Mouse (Mus musculus) G1E (cell line): ENCODE measurements around the gene Tcap. TPM values are rescaled to one million over a fixed set of nuclear protein-coding genes. Genes with fewer than 3 reads are reported as not detected.

Experiments
- ATAC-seq: 2 replicates; pipeline ENCODE4 v1.8.0; 2016; ENCODE audit warnings: mild to moderate bottlenecking; ENCODE audit not compliant: insufficient number of reproducible peaks, poor library complexity, low FRiP score, severe bottlenecking; ENCODE audit errors: extremely low read depth
- DNase-seq: peaks from one replicate; pipeline ENCODE4 v3.0.0; 2012; ENCODE audit warnings: low spot score
- H3K27me3 ChIP-seq: 2 replicates; pipeline ENCODE4 v1.6.1; 2012; ENCODE audit warnings: mild to moderate bottlenecking, low read length, inconsistent platforms; ENCODE audit not compliant: insufficient read depth
- H3K36me3 ChIP-seq: replicated peaks from 2 replicates; pipeline ENCODE3; 2012; ENCODE audit warnings: mild to moderate bottlenecking, inconsistent platforms
- H3K4me1 ChIP-seq: 2 replicates; pipeline ENCODE4 v1.6.1; 2012; ENCODE audit warnings: low read depth, low read length, inconsistent platforms, mixed read lengths; ENCODE audit not compliant: insufficient read depth
- H3K4me3 ChIP-seq: 2 replicates; pipeline ENCODE4 v1.5.1; 2012; ENCODE audit warnings: low read depth, mild to moderate bottlenecking, inconsistent platforms, low read length, moderate library complexity, mixed read lengths
- H3K9me3 ChIP-seq: replicated peaks from 2 replicates; pipeline ENCODE4 v1.6.1; 2012; ENCODE audit warnings: inconsistent platforms
- CTCF ChIP-seq: IDR thresholded peaks from 2 replicates; pipeline ENCODE4 v1.5.1; 2012; ENCODE audit warnings: low read depth, low read length, inconsistent platforms, mixed read lengths
- GATA1 ChIP-seq: IDR thresholded peaks from 2 replicates; pipeline ENCODE4 v1.6.1; 2012; ENCODE audit warnings: borderline replicate concordance, low read length, inconsistent platforms, mixed read lengths
- GATA2 ChIP-seq: IDR thresholded peaks from 2 replicates; pipeline ENCODE4 v1.6.1; 2012; ENCODE audit warnings: low read depth, low read length, inconsistent platforms, borderline replicate concordance
- POLR2AphosphoS5 ChIP-seq: IDR thresholded peaks from 2 replicates; pipeline ENCODE4 v1.6.1; 2012; ENCODE audit warnings: low read depth, low read length, inconsistent platforms; ENCODE audit not compliant: insufficient replicate concordance
- TAL1 ChIP-seq: conservative IDR thresholded peaks from 2 replicates; pipeline ENCODE4 v1.6.1; 2012; ENCODE audit warnings: low read depth, low read length, inconsistent platforms, mixed read lengths
- polyA plus RNA-seq: library from polyadenylated mRNA; stranded (reverse); fragments of >175 nt; gene quantifications from 2 replicates; pipeline ENCODE4 v1.2.3, GENCODE M21; 2012
- total RNA-seq, 2 experiments: library from RNA; stranded (forward) in 1 of 2; stranded (reverse) in 1 of 2; fragments of 200-1000 nt in 1 of 2; fragments of >200 nt in 1 of 2; fragmentation: Nextera tagmentation in 1 of 2; gene quantifications; 2 replicates each; pipeline ENCODE4 v1.2.3; 2014 to 2017

The Tcap gene
- total and polyA plus RNA-seq, 3 experiments: not detected

DNA sequence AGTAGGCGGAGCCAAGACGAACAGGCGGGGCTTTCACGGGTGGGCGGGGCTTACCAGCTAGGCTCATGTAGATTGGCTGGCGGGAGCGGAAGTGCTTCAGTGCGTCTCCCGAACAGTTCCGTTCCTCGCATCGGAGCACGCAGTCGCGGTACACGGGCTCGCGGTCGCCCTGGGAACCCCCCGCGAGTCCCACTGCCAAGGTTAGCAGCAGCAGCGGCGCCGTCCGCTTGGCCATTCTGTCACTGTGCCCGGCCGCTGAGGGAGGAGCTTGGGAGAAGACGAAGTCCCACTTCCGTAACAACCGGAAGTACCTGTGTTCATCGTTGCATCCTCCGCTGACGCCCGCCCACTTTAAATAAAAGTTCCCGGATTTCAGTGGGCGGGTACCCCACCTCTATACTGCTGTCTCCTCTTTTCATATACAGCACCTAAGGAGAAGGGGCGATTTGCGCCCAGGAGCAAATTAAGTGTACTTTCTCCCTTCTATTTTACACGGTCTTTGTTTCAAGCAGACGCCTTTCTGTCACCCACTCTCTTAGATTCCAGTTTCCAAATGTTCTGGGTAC is 16.6 kb downstream of the Tcap start, which contains the start of gene Pgap3:
Gene Pgap3 (minus strand): TSS at position 330 of the 566 bp plus-strand sequence.
- ATAC-seq: peak; percentile 73
- peaks cover 25% of the 10 kb centered on the region for H3K4me1 ChIP-seq
- no peaks in the 10 kb centered on the region for H3K9me3 ChIP-seq
- TF ChIP-seq GATA1 (no peak), POLR2AphosphoS5 (no peak), CTCF (no peak), GATA2 (no peak), TAL1 (no peak)
- H3K36me3 ChIP-seq: peaks cover 31% of the 10 kb centered on the region
- peak within 1 kb of the TSS; percentile 90 for H3K4me3 ChIP-seq
- peak; percentile 78 for DNase-seq
- H3K27me3 ChIP-seq: peaks cover 11% of the 10 kb centered on the region

DNA sequence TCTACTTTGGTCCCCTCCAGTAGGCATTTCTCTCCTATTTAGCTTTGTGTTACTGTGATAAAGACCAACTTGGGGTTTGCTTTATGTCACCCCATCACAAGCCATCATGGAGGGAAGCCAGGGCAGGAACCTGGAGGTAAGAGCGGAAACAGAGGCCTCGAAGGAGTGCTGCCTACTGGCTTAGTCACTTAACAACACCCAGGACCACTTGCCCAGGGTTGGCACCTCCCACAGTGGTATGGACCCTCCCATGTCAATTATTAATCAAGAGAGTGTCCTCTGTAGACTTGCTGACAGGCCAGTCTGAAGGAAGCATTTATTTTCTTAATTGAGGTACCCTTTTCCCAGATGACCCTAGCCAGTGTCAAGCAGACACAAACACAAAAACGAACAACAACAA is 17.2 kb downstream of the Tcap start:
- H3K36me3 ChIP-seq: peaks cover 29% of the 10 kb centered on the region
- DNase-seq (no peak), ATAC-seq (no peak)
- H3K27me3 ChIP-seq: peaks cover 11% of the 10 kb centered on the region
- peak overlapping the region; percentile 90 for H3K4me3 ChIP-seq
- H3K9me3 ChIP-seq: no peaks in the 10 kb centered on the region
- peaks cover 23% of the 10 kb centered on the region for H3K4me1 ChIP-seq
- TF ChIP-seq POLR2AphosphoS5 (no peak), TAL1 (no peak), GATA2 (no peak), CTCF (no peak), GATA1 (no peak)

DNA sequence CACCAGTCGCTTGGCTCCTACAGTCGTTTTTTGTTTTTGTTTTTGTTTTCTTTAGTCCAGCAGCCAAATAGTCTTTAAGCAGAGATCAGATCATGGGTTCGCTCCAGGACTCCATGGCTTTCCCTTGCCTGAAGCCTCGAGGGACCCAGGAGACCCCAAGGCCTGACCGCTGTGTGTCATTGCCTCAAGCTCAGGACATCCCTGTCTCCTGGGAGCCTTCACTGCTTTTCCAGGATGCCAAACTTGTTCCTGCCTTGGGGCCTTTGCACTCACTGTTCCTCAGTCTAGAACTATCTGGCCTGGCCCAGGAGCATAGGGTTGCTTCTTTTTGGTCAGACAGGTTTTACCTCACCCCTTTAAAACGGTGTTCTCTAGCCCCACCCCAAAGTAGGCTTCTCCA is 23.0 kb downstream of the Tcap start:
- Histone ChIP-seq H3K36me3 (no peaks in the 10 kb centered on the region), H3K27me3 (peaks cover 19% of the 10 kb centered on the region), H3K9me3 (no peaks in the 10 kb centered on the region), H3K4me3 (no peak overlapping the region), H3K4me1 (peaks cover 3% of the 10 kb centered on the region; the same call in 1 of the 2 replicates)
- ATAC-seq (no peak), DNase-seq (no peak)
- no peak for TF ChIP-seq GATA2
- no peak for TF ChIP-seq TAL1
- no peak for TF ChIP-seq GATA1
- TF ChIP-seq CTCF: no peak
- TF ChIP-seq POLR2AphosphoS5: no peak

DNA sequence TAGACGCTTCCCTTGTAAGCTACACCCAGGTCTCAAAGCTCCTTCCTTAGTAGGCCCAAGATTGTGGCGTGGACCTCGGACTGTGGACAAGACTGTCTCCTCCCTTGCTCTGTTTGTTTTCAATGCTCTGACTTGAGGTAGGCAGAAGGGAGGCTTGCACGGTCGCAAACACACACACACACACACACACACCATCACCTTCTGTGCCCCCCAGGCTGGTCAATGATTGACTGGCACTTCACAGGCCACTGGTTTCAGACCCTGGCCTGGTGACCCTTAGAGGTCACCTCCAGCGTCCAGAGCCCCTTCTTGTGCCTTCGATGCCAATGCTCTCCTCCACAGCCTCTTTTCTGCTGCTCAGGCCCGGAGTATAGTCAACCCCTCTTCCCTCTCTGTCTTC is 25.3 kb downstream of the Tcap start:
- no peaks in the 10 kb centered on the region for H3K9me3 ChIP-seq

DNA sequence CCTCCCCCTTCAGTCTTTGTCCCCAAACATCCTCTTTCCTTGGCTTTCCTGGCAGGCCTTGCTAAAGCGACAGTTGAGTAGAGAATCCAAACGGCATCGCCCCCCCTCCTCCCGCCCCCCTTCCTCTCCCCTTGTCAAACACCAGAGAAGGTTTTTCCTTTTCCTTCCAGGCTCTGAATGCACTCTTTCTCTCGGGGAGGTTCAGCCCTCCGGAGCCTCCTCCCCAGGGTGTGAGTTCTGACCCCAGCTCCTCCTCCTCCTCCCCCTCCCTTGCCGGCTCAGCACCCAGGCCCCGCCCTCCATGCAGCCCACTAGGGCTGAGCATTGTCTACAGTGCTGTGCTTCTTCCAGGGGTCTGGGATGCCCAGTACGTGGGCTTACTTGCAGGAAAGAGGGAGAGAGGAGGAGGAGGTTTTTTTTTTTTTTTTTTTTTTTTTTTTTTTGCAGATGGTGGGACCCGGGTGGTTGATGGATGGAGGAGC is 25.8 kb downstream of the Tcap start:
- no peak overlapping the region for H3K4me3 ChIP-seq
- no peak for TF ChIP-seq CTCF
- TF ChIP-seq POLR2AphosphoS5: no peak
- TF ChIP-seq GATA2: no peak
- TF ChIP-seq GATA1: no peak
- no peak for TF ChIP-seq TAL1
- DNase-seq (no peak), ATAC-seq (no peak)
- H3K9me3 ChIP-seq: no peaks in the 10 kb centered on the region
- no peaks in the 10 kb centered on the region for H3K36me3 ChIP-seq
- H3K4me1 ChIP-seq: peaks cover 3% of the 10 kb centered on the region; the same call in 1 of the 2 replicates
- H3K27me3 ChIP-seq: peaks cover 40% of the 10 kb centered on the region

More for the DNA sequence above, 25.3 kb downstream of the Tcap start:
- H3K27me3 ChIP-seq: peaks cover 36% of the 10 kb centered on the region
- peaks cover 3% of the 10 kb centered on the region; the same call in 1 of the 2 replicates for H3K4me1 ChIP-seq
- DNase-seq (no peak), ATAC-seq (no peak)
- H3K4me3 ChIP-seq: no peak overlapping the region
- H3K36me3 ChIP-seq: no peaks in the 10 kb centered on the region
- TF ChIP-seq POLR2AphosphoS5 (no peak), GATA1 (no peak), CTCF (no peak), GATA2 (no peak), TAL1 (no peak)

DNA sequence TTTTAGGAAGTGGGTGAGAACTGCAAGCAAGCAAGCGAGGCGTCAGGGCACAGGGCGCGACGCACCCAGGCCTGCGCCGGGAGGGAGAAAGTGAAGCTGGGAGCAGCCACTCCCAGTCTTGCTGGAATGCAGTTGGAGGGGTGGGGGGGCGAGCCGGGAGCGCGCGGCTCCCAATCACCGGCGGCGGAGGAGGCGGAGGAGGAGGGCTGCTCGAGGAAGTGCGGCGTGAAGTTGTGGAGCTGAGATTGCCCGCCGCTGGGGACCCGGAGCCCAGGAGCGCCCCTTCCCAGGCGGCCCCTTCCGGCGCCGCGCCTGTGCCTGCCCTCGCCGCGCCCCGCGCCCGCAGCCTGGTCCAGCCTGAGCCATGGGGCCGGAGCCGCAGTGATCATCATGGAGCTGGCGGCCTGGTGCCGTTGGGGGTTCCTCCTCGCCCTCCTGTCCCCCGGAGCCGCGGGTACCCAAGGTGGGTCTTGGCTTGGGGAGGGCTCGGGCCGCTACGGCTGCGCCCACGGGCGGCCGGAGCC is 28.7 kb downstream of the Tcap start, which contains the start of gene Erbb2:
Gene Erbb2 (plus strand): TSS at position 198 of the 524 bp plus-strand sequence.
- Histone ChIP-seq H3K9me3 (no peaks in the 10 kb centered on the region), H3K36me3 (no peaks in the 10 kb centered on the region), H3K4me1 (peaks cover 6% of the 10 kb centered on the region; the same call in 1 of the 2 replicates), H3K27me3 (peaks cover 45% of the 10 kb centered on the region), H3K4me3 (no peak within 1 kb of the TSS)
- TF ChIP-seq CTCF (no peak), TAL1 (no peak), GATA1 (no peak), GATA2 (no peak), POLR2AphosphoS5 (no peak)
- ATAC-seq (no peak), DNase-seq (no peak)
